Mouse (Mus musculus): ENCODE measurements around the gene Tmem82.
A peak's percentile ranks its signal among the peaks of the same experiment; 100 is the strongest.
"Not testable (repeated sequence)": the region's sequence is repeated elsewhere in the genome, so short reads cannot be mapped to it uniquely, and the experiment has no call there.

The Tmem82 gene

DNA sequence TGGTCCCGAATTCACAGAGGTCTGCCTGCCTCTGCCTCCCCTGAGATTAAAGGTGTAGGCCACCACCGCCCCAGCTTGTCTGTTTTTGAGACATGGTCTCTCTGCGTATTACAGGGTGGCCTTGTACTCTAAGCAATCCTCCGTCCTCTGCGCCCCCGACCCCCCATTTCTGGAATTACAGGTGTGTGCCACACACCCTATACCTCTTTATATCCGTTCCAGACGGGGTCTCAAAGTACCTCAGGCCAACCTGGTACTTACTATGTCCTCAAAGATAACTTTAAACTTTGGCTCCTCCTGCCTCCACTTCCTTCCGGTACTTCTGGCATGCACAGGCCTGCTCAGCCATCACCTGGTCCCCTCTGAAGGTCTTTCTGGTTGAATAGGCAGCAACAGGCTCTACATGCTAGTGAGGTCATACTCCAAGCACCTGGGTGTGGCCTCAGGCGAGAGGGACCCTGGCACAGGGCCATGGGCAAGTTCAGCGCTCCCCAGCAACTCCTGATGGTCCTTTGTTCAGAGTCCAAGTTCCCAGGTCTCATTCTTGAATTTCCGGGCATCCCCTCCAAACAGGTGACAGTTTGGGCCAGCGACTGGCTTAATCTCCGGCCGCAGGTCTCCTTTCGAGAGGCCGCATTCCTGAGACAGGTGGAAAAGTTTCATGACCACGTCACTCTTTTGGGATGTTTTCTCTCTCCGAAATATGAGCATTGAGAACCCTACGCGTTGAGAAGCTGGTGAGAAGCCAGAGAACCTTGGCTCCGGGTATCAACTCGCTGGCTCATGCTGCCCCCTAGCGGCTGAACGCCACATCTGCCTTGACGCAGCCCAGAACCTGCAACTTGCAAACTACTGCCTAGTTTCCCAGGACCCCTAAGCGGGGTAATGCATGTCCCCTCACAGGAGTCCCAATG, 43.4 kb downstream of the Tmem82 start:
- DNase-seq (ENCODE audit: low spot score): peak; percentile 90

DNA sequence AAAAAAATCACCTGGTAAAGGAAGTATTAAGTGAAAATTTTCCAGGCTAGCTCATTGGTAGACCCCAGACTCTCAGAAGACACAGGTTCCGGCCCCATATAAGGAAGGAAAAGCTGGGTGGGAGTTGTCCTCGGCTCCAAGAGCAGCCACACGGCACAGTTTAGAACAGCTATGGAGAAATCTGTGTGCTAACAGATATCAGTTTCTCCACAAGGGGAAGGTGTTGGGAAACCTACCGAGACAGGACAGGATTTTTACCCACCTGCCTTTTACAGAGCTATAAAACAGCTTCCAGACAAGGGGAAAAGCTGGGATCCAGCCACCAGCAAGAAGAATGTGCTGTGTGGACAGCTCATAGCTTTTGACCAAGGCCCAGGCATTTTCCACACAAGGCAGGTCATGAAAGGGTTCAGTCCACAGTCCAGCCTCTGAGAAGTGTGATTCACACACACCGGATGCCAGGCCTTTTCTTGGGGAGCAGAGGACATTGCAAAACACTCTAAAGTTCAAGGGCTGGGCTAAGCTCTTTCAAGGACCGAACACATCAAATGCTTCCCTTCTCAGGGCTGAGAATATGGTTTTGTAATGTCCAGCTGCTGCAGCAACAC, 45.0 kb downstream of the Tmem82 start:
- peak; percentile 78 for DNase-seq (ENCODE audit: low spot score)

- DNase-seq (ENCODE audit: low spot score): no peak
Observed at GRCm38 (mm10) chr4:141572668-141573358, 45.6 kb downstream of the Tmem82 start.

GRCm38 (mm10) chr4:141571934-141572333, 46.5 kb downstream of the Tmem82 start:
- no peak for DNase-seq (ENCODE audit: low spot score)

GRCm38 (mm10) chr4:141571337-141571739, 47.1 kb downstream of the Tmem82 start:
- no peak for DNase-seq (ENCODE audit: low spot score)

DNA sequence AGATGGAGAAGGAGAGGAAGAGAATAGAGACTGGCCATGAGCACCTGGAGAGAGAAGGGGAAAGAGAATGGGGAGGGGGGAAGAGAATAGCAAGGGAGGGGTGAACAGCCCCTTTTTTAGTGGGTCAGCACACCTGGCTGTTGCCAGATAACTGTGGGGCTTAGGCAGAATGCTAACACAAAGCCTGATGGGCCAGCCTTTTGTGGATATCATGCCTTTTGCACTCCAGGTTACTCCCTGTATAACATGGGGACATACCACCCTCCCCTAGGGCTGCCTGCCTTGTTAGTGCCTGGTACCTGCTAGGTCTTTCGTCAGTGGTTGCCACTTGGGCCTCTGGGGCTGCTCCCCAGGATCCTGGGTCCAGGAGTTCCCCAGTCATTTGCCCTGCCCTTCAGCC, 47.6 kb downstream of the Tmem82 start:
- DNase-seq (ENCODE audit: low spot score): no peak

GRCm38 (mm10) chr4:141570004-141570403, 48.4 kb downstream of the Tmem82 start:
- peak; percentile 47 for DNase-seq (ENCODE audit: low spot score)

DNA sequence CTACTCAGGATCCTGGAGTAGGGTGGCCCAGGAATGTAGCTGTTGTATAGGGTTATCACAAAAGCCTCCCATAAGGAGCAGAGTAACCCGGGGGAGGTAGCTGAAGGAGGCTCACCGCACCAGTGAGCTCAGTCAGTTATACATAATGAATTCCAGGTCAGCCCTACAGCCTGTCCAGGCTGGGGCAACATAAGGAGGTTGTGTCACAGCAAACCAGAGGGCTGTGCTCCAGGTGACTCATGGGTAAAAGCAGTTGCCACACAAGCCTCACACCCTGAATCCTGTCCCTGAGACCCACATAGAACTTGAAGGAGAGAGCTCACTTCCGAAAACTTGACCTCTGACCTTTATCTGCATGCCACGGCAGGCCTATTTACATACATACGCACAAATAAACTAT, 49.5 kb downstream of the Tmem82 start:
- DNase-seq (ENCODE audit: low spot score): no peak

DNA sequence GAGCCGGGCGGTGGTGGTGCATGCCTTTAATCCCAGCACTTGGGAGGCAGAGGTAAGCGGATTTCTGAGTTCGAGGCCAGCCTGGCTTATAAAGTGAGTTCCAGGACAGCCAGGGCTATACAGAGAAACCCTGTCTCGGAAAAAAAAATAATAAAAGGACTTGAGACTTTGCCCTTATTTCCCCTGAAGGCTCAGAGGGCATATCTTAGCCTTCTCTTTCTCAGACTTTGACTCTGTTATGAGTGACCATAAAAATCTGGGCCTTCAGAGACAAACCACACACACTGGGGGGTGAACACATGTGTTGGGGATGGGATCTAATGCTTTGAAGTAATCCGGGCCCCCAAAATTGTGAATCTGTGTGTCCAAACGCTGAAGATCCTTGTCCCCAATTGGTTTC, 51.3 kb downstream of the Tmem82 start:
- not testable (repeated sequence) for DNase-seq (ENCODE audit: low spot score)

GRCm38 (mm10) chr4:141566187-141566586, 52.2 kb downstream of the Tmem82 start:
- DNase-seq (ENCODE audit: low spot score): no peak

DNA sequence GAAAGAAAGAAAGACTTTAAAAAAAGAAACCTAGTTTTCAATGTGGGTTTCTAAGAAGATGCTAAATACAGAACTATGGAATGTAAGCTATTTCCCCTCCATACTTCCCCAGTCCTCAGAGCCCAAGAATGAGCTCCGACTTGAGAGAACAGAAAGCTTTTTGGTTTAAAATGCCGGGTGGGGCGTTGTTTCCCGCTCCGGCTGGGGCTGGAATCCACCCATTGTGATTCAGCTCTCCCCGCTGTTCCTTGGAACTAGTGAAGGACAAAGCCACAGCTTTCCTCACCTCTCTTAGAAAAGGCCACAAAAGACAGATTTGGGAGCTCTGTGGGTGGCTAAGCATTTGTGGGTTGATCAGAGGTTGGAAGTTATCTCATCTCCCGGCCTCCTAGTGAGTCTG, 53.1 kb downstream of the Tmem82 start:
- DNase-seq (ENCODE audit: low spot score): no peak

DNA sequence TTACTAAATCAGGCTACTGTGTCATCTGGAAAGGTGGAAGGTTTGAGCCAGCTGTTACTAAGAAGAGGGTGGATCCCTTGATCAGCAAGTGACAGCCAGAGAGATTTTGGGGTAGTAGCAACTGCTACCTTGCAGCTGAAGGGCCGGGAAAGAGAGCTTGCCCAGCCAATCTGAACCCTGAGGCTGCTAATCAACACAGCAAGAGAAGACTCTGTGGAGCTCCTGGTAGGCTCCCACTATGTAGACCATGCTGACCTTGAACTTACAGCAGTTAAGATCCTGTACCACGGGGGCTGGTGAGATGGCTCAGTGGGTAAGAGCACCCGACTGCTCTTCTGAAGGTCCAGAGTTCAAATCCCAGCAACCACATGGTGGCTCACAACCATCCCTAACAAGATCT, 53.8 kb downstream of the Tmem82 start:
- no peak for DNase-seq (ENCODE audit: low spot score)

- DNase-seq (ENCODE audit: low spot score): no peak
Observed at GRCm38 (mm10) chr4:141564209-141564608, 54.2 kb downstream of the Tmem82 start.
